Mouse (Mus musculus): ENCODE results near the gene Efhb.

The Efhb gene

GRCm38 (mm10) chr17:53462603-53463495 lies at the start of gene Efhb:
Efhb (minus strand) TSS chr17:53463321.
- DNase-seq (ENCODE audit: low spot score): peak; percentile 38

GRCm38 (mm10) chr17:53512311-53512951 lies 49.3 kb upstream of the Efhb start:
- DNase-seq (ENCODE audit: low spot score): peak; percentile 15

GRCm38 (mm10) chr17:53502966-53503365 lies 39.8 kb upstream of the Efhb start:
- no peak for DNase-seq (ENCODE audit: low spot score)

- DNase-seq (ENCODE audit: low spot score): no peak
Measured at GRCm38 (mm10) chr17:53489007-53489378, 25.9 kb upstream of the Efhb start.

- no peak for DNase-seq (ENCODE audit: low spot score)
Measured at GRCm38 (mm10) chr17:53488291-53489006, 25.3 kb upstream of the Efhb start.

- DNase-seq (ENCODE audit: low spot score): no peak
Measured at GRCm38 (mm10) chr17:53480433-53480832, 17.3 kb upstream of the Efhb start.

GRCm38 (mm10) chr17:53479604-53480041 lies 16.5 kb upstream of the Efhb start:
- peak; percentile 13 for DNase-seq (ENCODE audit: low spot score)

GRCm38 (mm10) chr17:53478858-53479603 lies 15.9 kb upstream of the Efhb start, which contains the start of gene Rab5a:
Rab5a (plus strand) TSS chr17:53479234.
- peak; percentile 95 for DNase-seq (ENCODE audit: low spot score)

- DNase-seq (ENCODE audit: low spot score): no peak
Measured at GRCm38 (mm10) chr17:53478066-53478857, 15.1 kb upstream of the Efhb start.

- DNase-seq (ENCODE audit: low spot score): no peak
Measured at GRCm38 (mm10) chr17:53468697-53469096, 5.6 kb upstream of the Efhb start.

GRCm38 (mm10) chr17:53465569-53465968 lies 2.4 kb upstream of the Efhb start:
- DNase-seq (ENCODE audit: low spot score): no peak

- DNase-seq (ENCODE audit: low spot score): no peak
Measured at GRCm38 (mm10) chr17:53463496-53463840, 347 bp upstream of the Efhb start.

- no peak for DNase-seq (ENCODE audit: low spot score)
Measured at GRCm38 (mm10) chr17:53456742-53457141, 6.4 kb downstream of the Efhb start.

GRCm38 (mm10) chr17:53456152-53456551 lies 7.0 kb downstream of the Efhb start:
- no peak for DNase-seq (ENCODE audit: low spot score)

GRCm38 (mm10) chr17:53402689-53403306 lies 60.3 kb downstream of the Efhb start:
- peak; percentile 18 for DNase-seq (ENCODE audit: low spot score)

GRCm38 (mm10) chr17:53393201-53393600 lies 69.9 kb downstream of the Efhb start:
- DNase-seq (ENCODE audit: low spot score): no peak

GRCm38 (mm10) chr17:53389507-53389906 lies 73.6 kb downstream of the Efhb start:
- DNase-seq (ENCODE audit: low spot score): peak; percentile 25

- DNase-seq (ENCODE audit: low spot score): peak; percentile 21
Measured at GRCm38 (mm10) chr17:53387581-53388473, 75.3 kb downstream of the Efhb start.

- no peak for DNase-seq (ENCODE audit: low spot score)
Measured at GRCm38 (mm10) chr17:53386863-53387262, 76.3 kb downstream of the Efhb start.

GRCm38 (mm10) chr17:53364111-53364510 lies 99.0 kb downstream of the Efhb start:
- DNase-seq (ENCODE audit: low spot score): no peak

All from layer of hippocampus, adult 9-10 months (tissue).